Mouse (Mus musculus) cerebellum, postnatal 25 days (tissue): ENCODE measurements around the gene Rmnd5b.
A peak's percentile ranks its signal among the peaks of the same experiment; 100 is the strongest.
"Not testable (repeated sequence)": the region's sequence is repeated elsewhere in the genome, so short reads cannot be mapped to it uniquely, and the experiment has no call there.

Source experiments
- DNase-seq, 2 experiments: peaks; one replicate each; pipeline ENCODE4 v3.0.0; 2021; ENCODE audit warnings: mixed read lengths in 2 of 2

Gene Rmnd5b

DNA sequence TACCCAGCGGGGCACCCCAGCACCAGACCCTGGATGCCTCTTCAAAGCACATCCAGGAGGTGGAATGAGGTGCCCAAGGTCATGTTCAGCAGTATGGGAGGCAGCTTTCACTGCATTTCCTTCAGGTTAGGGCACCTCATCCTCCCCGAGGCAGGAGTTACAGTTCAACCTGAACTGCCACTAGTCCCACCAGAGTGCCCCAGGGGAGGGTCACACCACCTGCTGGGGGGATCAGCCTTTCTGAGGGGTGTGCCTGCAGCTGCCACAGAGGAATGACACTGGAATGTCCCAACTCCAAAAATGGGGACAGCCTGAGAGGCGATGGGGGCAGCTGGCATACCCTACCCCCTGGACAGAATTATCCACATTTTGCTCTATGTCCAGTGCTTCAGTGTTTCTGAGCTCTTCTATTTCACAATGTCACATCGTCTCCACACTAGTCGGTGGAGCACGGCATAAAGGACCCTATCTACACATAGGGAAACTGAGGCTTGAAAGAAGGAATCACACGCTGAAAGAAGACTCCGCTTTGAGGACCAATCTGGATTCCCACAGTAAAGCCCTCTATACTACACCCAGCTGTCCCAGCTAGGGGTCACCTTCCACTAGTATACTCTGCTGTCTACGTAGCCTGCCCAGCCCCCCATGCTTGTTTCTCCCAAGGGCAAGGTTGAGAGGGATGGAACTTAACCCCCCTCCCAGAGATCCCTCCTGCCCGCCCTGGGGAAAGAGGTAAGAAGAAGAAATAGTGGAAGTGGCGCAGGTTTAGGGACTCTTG, 13.6 kb upstream of the Rmnd5b start:
- DNase-seq: no peak

DNA sequence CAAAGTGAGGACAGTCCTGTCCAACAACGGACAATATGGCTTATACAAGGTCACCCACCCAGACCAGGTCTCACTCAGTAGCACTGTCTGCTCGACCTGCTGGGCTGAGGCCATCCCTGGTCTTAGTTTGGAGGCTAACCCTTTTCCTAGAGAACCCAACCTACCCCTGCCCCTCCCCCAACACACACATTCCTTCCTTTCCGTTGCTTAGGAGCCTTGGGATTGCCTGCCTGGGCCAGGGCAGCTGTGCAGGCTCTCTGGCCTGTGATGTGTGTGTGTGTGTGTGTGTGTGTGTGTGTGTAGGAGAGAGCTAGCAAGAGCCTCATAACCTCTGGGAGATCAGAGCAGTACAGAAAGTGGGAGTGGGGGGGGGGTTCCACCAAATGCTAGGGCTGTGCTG, 12.9 kb upstream of the Rmnd5b start:
- peak in 1 of 2 experiments; percentile 5 for DNase-seq

DNA sequence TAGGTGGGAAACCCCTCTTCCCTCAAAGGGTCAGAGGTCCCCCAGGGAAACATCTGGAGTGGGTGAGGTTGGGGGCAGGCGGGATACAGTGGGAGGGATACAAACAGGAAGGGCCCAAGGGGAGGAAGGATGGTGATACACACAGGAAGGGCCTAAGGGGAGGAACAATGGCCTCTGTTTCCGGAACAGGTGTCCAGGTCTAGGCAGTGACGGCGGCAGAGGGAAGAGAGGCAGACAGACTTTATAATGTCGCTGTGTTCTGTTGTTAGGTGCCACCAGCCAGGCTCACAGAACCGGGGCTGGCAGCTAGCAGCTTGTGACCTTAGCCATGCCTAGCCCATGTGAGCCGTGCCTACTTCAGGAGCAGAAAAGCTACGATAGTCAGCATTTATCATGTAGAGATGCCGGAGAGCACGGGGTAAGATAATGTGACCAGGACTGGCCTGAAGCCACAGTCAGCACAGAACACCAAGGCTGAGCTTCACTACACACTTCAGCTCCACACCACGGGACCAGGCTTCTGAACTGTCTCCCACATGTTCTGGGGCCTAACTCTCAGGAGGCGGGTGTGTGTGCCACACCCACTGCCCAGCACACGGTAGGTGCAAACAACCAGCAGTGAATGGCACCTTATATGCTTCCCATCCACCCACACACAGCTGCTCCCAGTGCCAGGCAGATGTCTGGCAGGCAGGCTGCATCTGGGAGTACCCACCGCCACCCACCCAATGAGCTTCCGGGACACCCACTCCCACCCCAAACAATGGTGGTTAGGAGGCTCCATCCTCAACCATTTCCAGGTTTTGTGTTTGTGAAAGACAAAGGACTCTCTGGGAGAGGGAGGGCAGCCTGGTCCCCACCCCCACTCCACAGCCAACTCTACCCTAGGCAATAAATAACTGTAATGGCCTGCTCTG, 11.3 kb upstream of the Rmnd5b start:
- DNase-seq: peak in 1 of 2 experiments; percentile 3

DNA sequence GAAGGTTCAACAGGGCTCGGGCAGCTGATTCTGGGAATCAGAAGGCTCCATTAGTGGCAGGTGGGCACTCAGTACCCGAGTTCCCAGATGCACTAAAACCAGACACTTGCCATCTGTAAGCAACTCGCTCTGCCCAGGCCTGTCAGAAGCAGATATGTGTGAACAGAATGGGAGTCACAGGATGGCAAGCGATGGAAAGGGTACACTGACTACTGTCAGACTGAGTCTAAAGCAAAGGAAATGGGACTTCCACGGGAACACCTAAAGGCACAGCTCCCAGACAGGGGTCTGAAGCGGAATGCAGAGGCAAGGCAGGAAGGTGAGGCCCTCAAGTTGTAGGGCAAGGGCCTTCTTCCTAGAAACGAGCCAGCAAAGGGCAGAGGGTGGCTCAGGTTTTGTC, 10.5 kb upstream of the Rmnd5b start:
- peak in 1 of 2 experiments; percentile 5 for DNase-seq

- DNase-seq: peak; percentile 12 to 30
These were observed 9.6 kb upstream of the Rmnd5b start for GRCm38 (mm10) chr11:51645293-51645692.

- DNase-seq: no peak
These were observed 8.5 kb upstream of the Rmnd5b start for GRCm38 (mm10) chr11:51644217-51644616.

- peak; percentile 52 to 57 for DNase-seq
These were observed 8.1 kb upstream of the Rmnd5b start for GRCm38 (mm10) chr11:51643761-51644160.

DNA sequence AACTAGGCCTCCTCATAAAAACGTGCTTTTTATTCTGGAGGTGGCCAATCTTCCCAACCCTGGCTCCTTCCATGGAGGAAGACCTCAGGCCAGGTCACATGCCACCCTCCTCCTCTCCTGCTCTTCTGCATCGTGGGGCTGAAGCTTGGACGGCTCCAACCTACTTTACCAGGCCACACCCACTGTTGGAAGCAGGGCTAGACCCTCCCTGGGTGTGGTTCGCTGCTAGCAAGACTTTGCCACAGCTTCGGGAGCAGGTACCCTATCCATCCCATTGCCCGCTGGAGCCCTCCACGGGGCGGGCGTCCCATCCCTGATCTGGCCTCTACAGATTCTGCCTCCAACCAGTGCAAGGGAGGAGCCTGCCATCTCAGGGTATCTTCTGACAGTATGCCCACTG, 7.5 kb upstream of the Rmnd5b start:
- DNase-seq: no peak

DNA sequence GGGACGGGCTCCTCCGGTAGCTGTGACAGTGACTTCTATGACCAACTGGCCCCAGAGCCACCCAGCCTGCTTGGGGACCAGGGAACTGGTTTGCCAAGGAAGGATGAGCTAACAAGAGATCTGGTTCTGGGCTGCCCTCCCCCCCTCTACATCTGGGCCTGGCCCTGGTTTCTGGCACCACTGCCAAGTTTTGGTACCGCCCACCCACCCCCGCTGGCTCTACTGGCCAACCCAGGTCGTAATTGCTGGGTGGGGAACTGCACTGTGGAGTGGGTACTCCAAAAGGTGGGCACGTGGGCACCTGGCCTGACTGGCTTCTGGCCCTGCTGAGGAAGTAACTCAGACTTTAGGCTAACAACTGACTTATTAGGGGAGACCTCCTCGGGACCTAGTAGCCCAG, 5.1 kb upstream of the Rmnd5b start:
- no peak for DNase-seq

- no peak for DNase-seq
These were observed 2.8 kb upstream of the Rmnd5b start for GRCm38 (mm10) chr11:51638497-51638896.

DNA sequence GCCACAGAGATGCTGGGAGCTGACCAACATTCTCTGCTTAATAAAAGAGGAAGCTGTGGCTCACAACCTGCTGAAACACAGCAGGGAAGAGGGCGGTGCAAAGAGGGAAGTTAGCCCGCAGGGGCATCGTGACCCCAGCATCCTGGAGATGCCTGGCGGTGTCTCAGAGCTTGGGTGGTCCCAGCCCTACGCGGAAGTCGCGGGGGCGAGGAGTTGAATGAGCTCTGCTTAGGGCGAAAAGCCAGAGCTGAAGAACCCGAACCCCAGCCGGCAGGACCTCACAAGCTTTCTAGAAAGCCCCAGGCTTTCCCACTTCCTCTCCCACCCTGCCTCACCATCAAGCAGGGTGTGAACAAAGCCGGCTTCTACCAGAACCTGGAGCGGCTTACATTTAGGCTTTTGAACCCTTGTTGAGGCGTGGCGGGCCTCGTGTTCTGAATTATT, 2.3 kb upstream of the Rmnd5b start:
- DNase-seq: peak in 1 of 2 experiments; percentile 10

- peak; percentile 60 to 71 for DNase-seq
These were observed 608 bp upstream of the Rmnd5b start for GRCm38 (mm10) chr11:51636323-51636684.

DNA sequence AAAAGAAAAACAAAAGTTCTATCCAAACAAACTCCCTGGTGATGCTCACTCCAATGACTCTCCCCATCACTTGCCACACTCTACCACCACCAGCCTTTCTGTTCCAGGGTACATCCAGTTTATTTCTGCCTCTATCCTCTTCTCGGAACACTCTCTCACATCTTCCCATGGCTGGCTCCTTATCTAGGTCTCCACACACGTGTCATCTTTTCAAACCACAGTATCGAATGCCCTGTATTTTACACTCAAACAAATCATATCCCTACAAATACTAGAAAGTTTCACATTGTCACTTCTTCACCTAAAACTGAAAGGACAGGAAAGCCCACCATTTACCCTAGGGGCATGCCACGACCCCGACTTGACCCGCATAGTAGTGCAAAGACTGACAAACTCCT, 570 bp downstream of the Rmnd5b start:
- DNase-seq: no peak

- no peak for DNase-seq
These were observed 2.0 kb downstream of the Rmnd5b start for GRCm38 (mm10) chr11:51633721-51634120.

DNA sequence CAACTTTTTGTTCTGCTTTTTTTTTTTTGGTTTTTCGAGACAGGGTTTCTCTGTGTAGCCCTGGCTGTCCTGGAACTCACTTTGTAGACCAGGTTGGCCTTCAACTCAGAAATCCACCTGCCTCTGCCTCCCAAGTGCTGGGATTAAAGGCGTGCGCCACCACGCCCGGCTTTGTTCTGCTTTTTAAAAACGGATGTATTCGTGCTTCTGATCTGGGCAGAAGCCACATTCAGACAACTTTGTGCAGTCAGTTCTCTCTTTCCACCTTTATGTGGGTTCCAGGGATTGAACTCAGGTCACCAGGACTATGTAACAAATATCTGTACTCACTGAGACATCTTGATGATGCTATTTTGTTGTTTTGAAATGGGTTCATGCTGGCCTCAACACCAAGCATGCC, 2.5 kb downstream of the Rmnd5b start:
- not testable (repeated sequence) for DNase-seq

GRCm38 (mm10) chr11:51632130-51632753, 3.5 kb downstream of the Rmnd5b start:
- no peak for DNase-seq

GRCm38 (mm10) chr11:51629651-51630314, 5.9 kb downstream of the Rmnd5b start:
- DNase-seq: no peak

- DNase-seq: no peak
These were observed 7.8 kb downstream of the Rmnd5b start for GRCm38 (mm10) chr11:51627907-51628306.

DNA sequence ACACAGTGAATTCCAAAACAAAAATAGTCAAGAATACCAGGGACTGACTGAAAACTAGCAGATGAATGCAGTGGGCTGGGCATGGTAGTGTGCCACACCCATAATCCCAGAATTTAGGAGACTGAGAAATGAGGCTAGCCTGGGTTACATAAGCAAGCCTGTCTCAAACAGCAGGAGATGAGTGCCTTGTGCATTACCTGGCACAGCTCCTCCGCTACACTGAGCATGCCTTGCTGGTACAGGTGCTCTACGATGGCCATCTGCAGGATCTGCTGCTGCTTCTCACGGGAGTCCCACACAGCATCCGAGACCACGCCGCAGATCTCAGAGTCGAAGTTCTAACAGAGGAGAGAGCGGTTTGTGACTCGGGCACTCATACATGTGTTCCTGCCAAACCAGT, 8.3 kb downstream of the Rmnd5b start:
- DNase-seq: peak in 1 of 2 experiments; percentile 41

- DNase-seq: no peak
These were observed 10.4 kb downstream of the Rmnd5b start for GRCm38 (mm10) chr11:51625187-51625820.

- DNase-seq: peak in 1 of 2 experiments; percentile 33
These were observed 12.7 kb downstream of the Rmnd5b start for GRCm38 (mm10) chr11:51622971-51623491.

DNA sequence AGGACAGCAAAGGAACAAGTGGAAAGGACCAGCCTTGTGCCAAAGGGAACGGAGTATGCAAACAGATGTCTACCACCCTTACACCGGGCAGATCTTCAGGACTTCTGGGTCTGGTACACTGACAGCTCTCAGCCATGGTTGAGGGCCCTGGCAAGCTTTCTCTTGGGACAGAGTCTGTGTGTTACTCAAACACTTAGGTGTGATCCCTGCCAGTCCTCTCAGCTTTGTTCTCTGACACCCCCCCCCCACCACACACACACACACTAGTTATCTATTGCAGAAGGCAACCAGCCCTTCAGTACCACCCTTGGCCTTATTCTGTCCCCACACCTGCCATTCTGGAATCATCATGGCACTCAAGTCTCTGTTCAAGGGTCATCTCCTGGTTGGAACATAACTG, 13.9 kb downstream of the Rmnd5b start:
- DNase-seq: no peak
